Mouse (Mus musculus): ENCODE measurements at regions not wholly inside any gene's neighbourhood (a gene's known extent, or its start where the extent isn't known, plus 50 kb on each side); places are given as distances from the start of the nearest gene placed in this dataset.

DNA sequence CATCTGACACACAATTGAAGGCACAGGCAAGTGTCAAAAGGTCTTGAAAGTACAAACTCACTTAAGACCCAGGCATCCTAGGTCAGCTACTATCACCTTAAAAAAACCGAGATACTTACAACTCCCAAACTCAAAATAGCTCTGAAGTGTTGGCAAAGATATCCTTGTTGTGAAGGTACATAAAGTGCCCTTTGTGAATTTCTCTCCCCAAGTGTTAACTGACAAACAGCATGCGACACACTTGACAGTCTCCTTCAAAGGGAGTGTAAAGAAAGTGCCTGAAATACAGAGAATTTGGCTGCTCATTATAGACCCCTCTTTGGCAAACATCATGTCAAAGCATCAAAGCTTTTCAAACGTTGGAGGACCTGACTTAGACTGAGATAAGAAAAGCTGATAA lies 2634.2 kb downstream of the 9330182O14Rik start:
- ATAC-seq (ENCODE audit: low FRiP score, low read depth): no peak
- 28% methylated on average over 3 of the region's 3 CpGs for WGBS

DNA sequence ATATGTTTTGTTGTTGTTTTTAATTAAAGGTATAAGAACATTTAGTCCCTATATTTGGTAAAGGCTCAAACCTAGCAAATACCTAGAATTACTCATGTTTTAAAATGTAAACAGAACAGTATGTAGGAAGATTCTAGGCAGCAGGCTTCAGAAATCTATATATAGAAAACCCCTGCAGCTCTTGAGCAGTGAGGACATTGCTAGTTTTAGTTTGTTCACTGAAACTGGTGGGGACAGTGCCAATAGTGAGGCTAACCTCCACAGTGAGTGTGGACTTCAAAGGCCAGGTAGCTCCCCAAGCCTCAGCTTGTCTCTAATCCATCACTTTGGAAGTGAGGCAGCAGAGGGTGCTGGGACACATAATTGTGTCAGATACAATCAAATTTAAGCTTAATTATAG lies 2645.7 kb downstream of the 9330182O14Rik start:
- H3K9me3 ChIP-seq: no peaks in the 10 kb centered on the region
- no peak overlapping the region for H3K9ac ChIP-seq
- no peaks in the 10 kb centered on the region for H3K36me3 ChIP-seq
- ATAC-seq (ENCODE audit: low FRiP score, low read depth): no peak
- H3K4me1 ChIP-seq: no peaks in the 10 kb centered on the region
- H3K27ac ChIP-seq: no peak overlapping the region
- no peak overlapping the region for H3K4me3 ChIP-seq
- no peak overlapping the region for H3K4me2 ChIP-seq (replicated peaks)
- no peaks in the 10 kb centered on the region for H3K27me3 ChIP-seq

More for the DNA sequence above, 2634.2 kb downstream of the 9330182O14Rik start:
- no peak overlapping the region for H3K4me3 ChIP-seq
- no peak overlapping the region for H3K4me2 ChIP-seq (replicated peaks)
- H3K9me3 ChIP-seq: no peaks in the 10 kb centered on the region
- H3K9ac ChIP-seq: no peak overlapping the region
- H3K36me3 ChIP-seq: no peaks in the 10 kb centered on the region
- no peaks in the 10 kb centered on the region for H3K4me1 ChIP-seq
- H3K27ac ChIP-seq: no peak overlapping the region
- H3K27me3 ChIP-seq: no peaks in the 10 kb centered on the region

DNA sequence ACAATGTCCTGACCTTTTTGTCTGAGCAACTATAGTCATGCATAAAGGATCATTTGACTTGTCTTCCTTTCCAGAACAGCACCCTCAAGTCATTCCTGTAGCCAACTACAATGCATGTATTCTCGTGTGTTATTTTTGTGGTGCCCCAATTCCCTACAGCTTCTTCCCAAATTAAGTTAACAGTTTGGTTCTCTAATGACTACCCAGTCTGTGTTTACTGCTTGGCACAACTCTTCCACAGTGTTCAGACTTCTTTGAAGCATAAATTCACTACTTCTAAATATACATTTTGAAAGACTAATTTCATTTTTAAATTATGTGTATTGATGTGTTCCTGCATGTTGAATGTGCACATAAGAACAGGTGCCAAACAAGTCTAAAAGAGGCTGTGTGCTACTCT lies 2667.1 kb downstream of the 9330182O14Rik start:
- ATAC-seq (ENCODE audit: low FRiP score, low read depth): no peak

DNA sequence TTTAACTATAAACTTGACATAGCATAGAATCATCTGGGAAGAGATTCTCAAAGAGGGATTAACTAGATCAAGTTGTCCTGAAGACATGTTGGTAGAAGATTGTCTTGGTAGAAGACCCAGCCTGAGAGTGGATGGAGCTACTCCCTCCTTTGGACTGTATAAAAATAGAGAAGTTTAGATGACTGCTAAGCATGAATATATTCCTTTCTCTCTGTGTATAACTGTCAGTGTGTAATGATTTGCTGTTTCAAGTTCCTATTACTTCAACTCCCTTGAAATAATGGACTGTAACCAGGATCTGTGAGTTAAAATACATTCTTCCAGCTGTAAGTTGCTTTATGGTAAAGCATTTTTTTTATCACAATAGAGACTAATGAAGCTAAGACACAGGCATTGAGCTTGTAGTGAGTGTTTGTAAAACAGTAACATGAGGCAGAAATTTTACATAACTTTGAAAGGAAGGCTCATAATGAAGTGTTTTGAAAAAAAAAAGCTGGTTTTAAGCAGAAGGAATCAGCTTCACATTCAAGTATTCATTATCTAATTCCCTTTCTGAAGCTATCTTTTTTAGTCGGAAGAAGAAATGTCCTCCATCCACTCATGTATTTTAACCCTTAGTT lies 2676.8 kb downstream of the 9330182O14Rik start:
- no peak overlapping the region for H3K4me3 ChIP-seq
- H3K27ac ChIP-seq: no peak overlapping the region
- ATAC-seq (ENCODE audit: low FRiP score, low read depth): no peak
- H3K9ac ChIP-seq: no peak overlapping the region
- H3K36me3 ChIP-seq: no peaks in the 10 kb centered on the region
- H3K4me1 ChIP-seq: no peaks in the 10 kb centered on the region
- H3K27me3 ChIP-seq: no peaks in the 10 kb centered on the region
- no peaks in the 10 kb centered on the region for H3K9me3 ChIP-seq
- no peak overlapping the region for H3K4me2 ChIP-seq (replicated peaks)
- 90% methylated on average over 1 of the region's 1 CpGs for WGBS

More for the DNA sequence above, 2667.1 kb downstream of the 9330182O14Rik start:
- H3K4me2 ChIP-seq (replicated peaks): no peak overlapping the region
- no peak overlapping the region for H3K4me3 ChIP-seq
- H3K36me3 ChIP-seq: no peaks in the 10 kb centered on the region
- H3K27me3 ChIP-seq: no peaks in the 10 kb centered on the region
- H3K9me3 ChIP-seq: no peaks in the 10 kb centered on the region
- H3K27ac ChIP-seq: no peak overlapping the region
- H3K9ac ChIP-seq: no peak overlapping the region
- H3K4me1 ChIP-seq: no peaks in the 10 kb centered on the region
- WGBS: 84% methylated on average over 1 of the region's 1 CpGs

DNA sequence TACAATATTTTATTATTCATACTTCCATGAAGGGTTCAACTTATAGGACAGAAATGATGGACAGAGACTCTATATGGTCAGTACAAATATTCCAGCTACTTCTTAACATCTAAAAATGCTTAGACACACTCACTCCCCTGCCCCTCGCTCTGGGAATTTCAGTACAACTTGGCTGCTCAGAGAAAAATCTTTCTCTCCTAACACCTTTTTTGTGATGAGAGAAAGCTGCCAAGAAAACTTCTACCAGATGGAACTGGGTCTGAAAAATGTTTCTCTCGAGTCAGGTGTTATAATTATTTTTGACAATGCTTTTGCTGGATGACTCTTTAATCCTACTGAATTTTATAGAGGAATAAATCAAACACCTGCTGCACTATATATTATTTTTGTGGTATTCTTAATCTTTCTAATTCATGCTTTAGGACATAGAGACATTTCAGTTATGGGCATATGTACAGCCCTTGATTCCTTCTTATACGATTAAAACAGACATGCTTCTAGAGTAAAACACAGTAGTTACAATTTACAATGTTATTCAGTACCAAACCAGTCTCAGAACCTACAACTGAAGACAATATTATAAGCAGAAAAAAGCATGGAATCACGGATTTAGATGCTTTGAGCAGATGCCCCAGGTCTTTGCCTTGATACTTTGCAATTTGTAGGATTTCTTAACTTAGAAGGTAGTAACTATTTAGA lies 2681.0 kb downstream of the 9330182O14Rik start:
- H3K4me3 ChIP-seq: no peak overlapping the region
- H3K4me1 ChIP-seq: no peaks in the 10 kb centered on the region
- no peak overlapping the region for H3K27ac ChIP-seq
- no peaks in the 10 kb centered on the region for H3K9me3 ChIP-seq
- H3K27me3 ChIP-seq: no peaks in the 10 kb centered on the region
- H3K9ac ChIP-seq: no peak overlapping the region
- WGBS: 58% methylated on average over 4 of the region's 4 CpGs
- H3K4me2 ChIP-seq (replicated peaks): no peak overlapping the region
- no peak for ATAC-seq (ENCODE audit: low FRiP score, low read depth)
- H3K36me3 ChIP-seq: no peaks in the 10 kb centered on the region

DNA sequence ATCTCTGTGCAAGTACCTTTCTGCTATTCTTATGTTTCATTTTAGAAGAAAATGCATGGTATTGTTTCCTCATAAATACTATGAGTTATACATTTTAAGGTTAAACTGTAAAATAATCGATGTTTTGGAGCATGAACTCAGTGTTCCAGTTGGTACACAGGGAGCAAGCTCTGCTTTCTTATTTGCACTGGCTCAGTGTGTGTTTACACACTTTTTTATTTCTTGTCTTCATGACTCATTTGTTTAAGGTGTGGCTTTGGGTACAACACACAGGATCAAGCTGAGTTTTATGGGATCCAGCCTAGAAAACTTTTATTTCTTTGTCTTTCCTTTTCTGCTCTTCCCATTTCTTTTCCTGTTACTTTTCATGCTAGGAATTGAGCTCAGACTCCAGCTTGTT lies 2704.7 kb downstream of the 9330182O14Rik start:
- H3K9me3 ChIP-seq: no peaks in the 10 kb centered on the region
- no peaks in the 10 kb centered on the region for H3K27me3 ChIP-seq
- H3K27ac ChIP-seq: no peak overlapping the region
- WGBS: 83% methylated on average over 1 of the region's 1 CpGs
- H3K4me2 ChIP-seq (replicated peaks): no peak overlapping the region
- no peaks in the 10 kb centered on the region for H3K4me1 ChIP-seq
- ATAC-seq (ENCODE audit: low FRiP score, low read depth): no peak
- H3K9ac ChIP-seq: no peak overlapping the region
- no peak overlapping the region for H3K4me3 ChIP-seq
- no peaks in the 10 kb centered on the region for H3K36me3 ChIP-seq

DNA sequence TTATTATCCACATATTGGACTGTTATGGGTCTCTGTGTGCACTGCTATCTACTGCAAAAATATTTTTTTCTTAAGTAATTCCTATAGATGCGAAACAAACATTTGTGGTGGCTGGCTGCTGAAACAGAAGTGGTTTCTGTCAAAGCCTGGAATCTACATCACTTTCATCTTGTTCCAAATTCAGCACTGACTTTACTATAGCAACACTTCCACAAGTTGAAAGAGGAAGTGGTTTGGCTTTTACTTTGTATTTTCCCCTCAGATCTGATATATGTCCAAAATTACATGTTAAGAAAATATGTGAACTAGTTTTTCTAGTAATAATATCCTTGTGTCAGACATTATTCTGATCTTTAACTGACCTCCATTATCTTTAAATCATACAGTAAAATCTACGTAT lies 2715.8 kb downstream of the 9330182O14Rik start:
- H3K4me1 ChIP-seq: no peaks in the 10 kb centered on the region
- 73% methylated on average over 2 of the region's 2 CpGs for WGBS
- no peak overlapping the region for H3K4me3 ChIP-seq
- H3K36me3 ChIP-seq: no peaks in the 10 kb centered on the region
- H3K9ac ChIP-seq: no peak overlapping the region
- no peak overlapping the region for H3K27ac ChIP-seq
- no peak for ATAC-seq (ENCODE audit: low FRiP score, low read depth)
- no peaks in the 10 kb centered on the region for H3K9me3 ChIP-seq
- H3K27me3 ChIP-seq: no peaks in the 10 kb centered on the region
- H3K4me2 ChIP-seq (replicated peaks): no peak overlapping the region

DNA sequence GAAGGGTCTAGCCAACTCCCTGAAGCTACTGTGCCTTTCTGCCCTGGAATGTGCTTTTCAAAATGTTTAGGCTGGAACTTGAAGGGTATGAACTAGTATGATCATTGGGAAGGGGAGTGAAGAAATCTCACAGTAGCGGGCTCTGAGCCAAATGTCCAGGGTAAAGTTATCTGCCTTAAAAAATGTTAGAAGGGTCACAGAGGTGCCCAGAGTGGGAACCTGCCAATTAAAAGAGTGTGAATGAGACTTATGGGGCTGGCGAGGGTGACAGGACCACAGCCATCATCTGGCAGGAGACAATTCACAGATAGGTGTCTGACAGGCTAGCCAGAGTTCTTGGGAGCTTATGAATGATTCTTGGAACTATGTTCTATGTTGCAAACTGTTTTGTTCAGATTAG lies 2738.3 kb downstream of the 9330182O14Rik start:
- no peak overlapping the region for H3K27ac ChIP-seq
- H3K27me3 ChIP-seq: no peaks in the 10 kb centered on the region
- no peak overlapping the region for H3K9ac ChIP-seq
- H3K36me3 ChIP-seq: no peaks in the 10 kb centered on the region
- H3K4me3 ChIP-seq: no peak overlapping the region
- H3K4me2 ChIP-seq (replicated peaks): no peak overlapping the region
- H3K9me3 ChIP-seq: no peaks in the 10 kb centered on the region
- ATAC-seq (ENCODE audit: low FRiP score, low read depth): no peak
- 56% methylated on average over 2 of the region's 2 CpGs for WGBS
- H3K4me1 ChIP-seq: no peaks in the 10 kb centered on the region

DNA sequence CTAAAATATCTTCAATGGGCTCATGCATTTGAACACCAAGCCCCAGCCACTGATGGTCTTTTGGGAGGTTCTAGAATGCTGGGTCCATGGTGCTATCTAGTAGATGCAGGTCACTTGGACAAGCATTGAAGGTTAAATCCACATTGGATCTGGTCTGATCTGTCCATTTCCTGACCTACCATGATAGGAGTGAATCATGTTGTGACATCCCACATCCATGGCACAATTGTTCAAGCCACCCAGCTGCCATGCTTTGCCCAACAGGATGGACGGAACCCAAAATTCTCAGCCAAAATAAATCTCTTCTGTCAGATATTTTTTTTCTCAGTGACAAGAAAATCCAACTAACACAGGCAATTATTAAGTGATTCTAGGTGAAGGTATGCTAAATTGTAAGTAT lies 2760.4 kb downstream of the 9330182O14Rik start:
- H3K27ac ChIP-seq: no peak overlapping the region
- no peaks in the 10 kb centered on the region for H3K9me3 ChIP-seq
- no peaks in the 10 kb centered on the region for H3K4me1 ChIP-seq
- ATAC-seq (ENCODE audit: low FRiP score, low read depth): no peak
- H3K4me2 ChIP-seq (replicated peaks): no peak overlapping the region
- no peak overlapping the region for H3K4me3 ChIP-seq
- H3K36me3 ChIP-seq: no peaks in the 10 kb centered on the region
- H3K27me3 ChIP-seq: no peaks in the 10 kb centered on the region
- no peak overlapping the region for H3K9ac ChIP-seq
- 90% methylated on average over 1 of the region's 1 CpGs for WGBS

DNA sequence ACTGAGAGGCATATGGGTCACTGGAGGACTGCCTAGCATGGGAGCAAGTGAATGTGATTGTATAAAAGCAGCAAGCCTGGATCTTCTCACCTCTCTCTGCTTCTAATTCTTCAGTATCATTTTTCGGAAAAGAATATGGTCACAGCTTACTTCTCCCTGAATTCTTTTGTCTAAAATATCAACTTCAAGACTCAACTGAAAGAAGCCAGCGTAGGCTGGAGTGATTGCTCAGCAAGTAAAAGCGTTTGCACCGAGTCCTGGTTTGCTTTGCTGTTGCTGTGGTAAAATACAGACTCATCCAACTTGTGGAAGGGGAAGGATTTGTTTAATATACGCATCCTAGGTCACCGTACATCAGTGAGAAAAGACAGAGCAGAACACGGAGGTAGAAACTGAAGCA lies 2765.9 kb downstream of the 9330182O14Rik start:
- Histone ChIP-seq H3K27ac (no peak overlapping the region), H3K27me3 (no peaks in the 10 kb centered on the region), H3K4me3 (no peak overlapping the region), H3K4me1 (no peaks in the 10 kb centered on the region), H3K4me2 (replicated peaks) (no peak overlapping the region), H3K36me3 (no peaks in the 10 kb centered on the region), H3K9me3 (no peaks in the 10 kb centered on the region), H3K9ac (no peak overlapping the region)
- WGBS: 86% methylated on average over 7 of the region's 7 CpGs
- ATAC-seq (ENCODE audit: low FRiP score, low read depth): no peak

DNA sequence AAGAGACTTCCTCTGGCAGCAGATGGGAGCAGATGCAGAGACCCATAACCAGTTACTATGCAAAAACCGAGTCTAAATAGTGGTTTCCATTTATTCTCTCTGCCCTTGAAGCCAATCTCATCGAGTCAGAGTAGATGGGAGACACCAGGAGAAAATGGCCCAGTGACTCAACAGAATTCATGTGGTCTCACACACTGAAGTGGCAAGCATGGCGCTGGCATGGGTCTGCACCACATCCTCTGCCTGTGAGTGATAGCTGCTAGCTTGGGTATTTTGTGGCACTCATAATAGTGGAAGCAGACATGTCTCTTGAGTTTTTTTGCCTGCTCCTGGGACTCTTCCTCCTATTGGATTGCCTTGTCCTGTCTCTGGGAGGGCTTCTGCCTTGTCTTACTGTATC lies 2767.6 kb downstream of the 9330182O14Rik start:
- Histone ChIP-seq H3K9ac (no peak overlapping the region), H3K4me2 (replicated peaks) (no peak overlapping the region), H3K27ac (no peak overlapping the region), H3K9me3 (no peaks in the 10 kb centered on the region), H3K36me3 (no peaks in the 10 kb centered on the region), H3K4me3 (no peak overlapping the region), H3K4me1 (no peaks in the 10 kb centered on the region), H3K27me3 (no peaks in the 10 kb centered on the region)
- WGBS: 85% methylated on average over 3 of the region's 3 CpGs
- ATAC-seq (ENCODE audit: low FRiP score, low read depth): no peak

DNA sequence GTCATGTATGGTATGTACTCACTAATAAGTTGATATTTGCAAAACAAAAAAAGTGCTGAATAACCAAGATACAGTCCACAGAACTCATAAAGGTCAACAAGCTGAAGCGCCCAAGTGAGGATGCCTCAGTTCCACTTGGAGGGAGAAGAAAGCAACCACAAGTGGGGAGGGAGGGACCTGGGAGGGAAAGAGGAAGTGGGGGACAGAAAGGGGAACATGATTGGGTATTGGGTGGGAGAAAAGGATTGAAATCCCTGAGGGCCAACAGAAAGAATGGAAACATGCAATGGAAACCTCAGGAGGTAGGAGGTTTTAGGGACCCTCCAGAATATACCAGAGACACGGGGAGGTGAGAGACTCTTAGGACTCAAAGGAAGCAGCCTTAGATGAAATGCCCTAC lies 2777.2 kb downstream of the 9330182O14Rik start:
- Histone ChIP-seq H3K27me3 (peaks cover 3% of the 10 kb centered on the region; the same call in 1 of the 2 replicates), H3K9ac (no peak overlapping the region), H3K27ac (no peak overlapping the region), H3K36me3 (no peaks in the 10 kb centered on the region), H3K9me3 (no peaks in the 10 kb centered on the region), H3K4me2 (replicated peaks) (no peak overlapping the region), H3K4me1 (no peaks in the 10 kb centered on the region), H3K4me3 (no peak overlapping the region)
- no peak for ATAC-seq (ENCODE audit: low FRiP score, low read depth)
- 87% methylated on average over 2 of the region's 2 CpGs for WGBS

DNA sequence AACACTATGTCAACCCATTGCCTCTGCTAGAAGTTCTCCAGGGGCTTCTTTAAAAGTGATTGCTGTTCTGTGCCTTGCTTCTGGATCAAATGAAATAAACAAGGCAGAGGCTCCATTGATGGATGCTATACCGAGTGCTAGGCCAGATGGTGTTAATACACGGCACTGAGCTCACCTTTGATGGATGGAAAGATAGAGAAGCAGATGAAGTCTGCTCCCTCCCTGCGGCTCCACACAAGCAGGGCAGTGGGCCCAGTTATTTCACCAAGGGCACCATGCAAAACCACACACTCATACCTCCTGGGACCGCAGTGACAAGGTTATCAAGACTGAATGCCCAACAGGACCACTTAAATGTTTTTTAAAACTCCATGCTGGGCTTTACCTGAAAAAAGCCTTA lies 2778.7 kb downstream of the 9330182O14Rik start:
- H3K27me3 ChIP-seq: peaks cover 3% of the 10 kb centered on the region; the same call in 1 of the 2 replicates
- no peak overlapping the region for H3K4me3 ChIP-seq
- no peak for ATAC-seq (ENCODE audit: low FRiP score, low read depth)
- H3K9ac ChIP-seq: no peak overlapping the region
- H3K36me3 ChIP-seq: no peaks in the 10 kb centered on the region
- H3K27ac ChIP-seq: no peak overlapping the region
- H3K4me1 ChIP-seq: no peaks in the 10 kb centered on the region
- 51% methylated on average over 4 of the region's 4 CpGs for WGBS
- H3K4me2 ChIP-seq (replicated peaks): no peak overlapping the region
- H3K9me3 ChIP-seq: no peaks in the 10 kb centered on the region

All from limb, embryonic 13.5 days (tissue).